Mouse (Mus musculus): ENCODE measurements around the gene Snx32.

DNA sequence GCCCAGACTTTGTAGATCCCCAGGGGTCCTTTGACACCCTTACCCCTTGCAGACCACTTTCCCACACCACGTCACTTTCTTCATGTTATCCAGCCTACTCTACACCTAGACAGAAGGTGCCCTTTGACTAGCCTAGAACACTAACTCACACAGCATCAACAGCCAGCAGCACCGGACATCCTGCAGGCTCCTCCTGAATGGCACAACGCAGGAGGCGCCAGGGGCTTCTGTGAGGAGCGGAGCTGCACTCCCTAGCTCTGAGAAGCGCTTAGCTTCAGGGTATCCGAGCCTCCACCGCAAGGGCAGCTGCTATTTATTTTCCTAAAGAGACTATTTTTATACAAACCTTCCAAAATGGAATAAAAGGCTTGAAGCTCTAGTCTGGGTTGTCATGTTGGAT, 54.8 kb downstream of the Snx32 start:
- TF ChIP-seq POLR2A (IDR thresholded peaks at IDR 0.05; ENCODE audit: borderline replicate concordance, extremely low read depth, insufficient read depth, insufficient read length, poor library complexity, severe bottlenecking) (no peak), CTCF (IDR thresholded peaks at IDR 0.05; ENCODE audit: borderline replicate concordance, extremely low read depth, insufficient read depth, insufficient read length) (no peak)

All from brain, embryonic 14.5 days (tissue).